Mouse (Mus musculus) liver, postnatal 0 days (tissue): ENCODE measurements at regions not wholly inside any gene's neighbourhood (a gene's known extent, or its start where the extent isn't known, plus 50 kb on each side); places are given as distances from the start of the nearest gene placed in this dataset.

ENCODE experiments used
- CTCF ChIP-seq: sonication (generic); IDR thresholded peaks from 2 replicates; pipeline ENCODE4 v1.5.1; 2016; ENCODE audit warnings: antibody characterized with exemption, low read depth
- EP300 ChIP-seq: IDR thresholded peaks from 2 replicates; pipeline ENCODE4 v1.6.1; 2016; ENCODE audit warnings: antibody characterized with exemption, low read depth, mild to moderate bottlenecking

DNA sequence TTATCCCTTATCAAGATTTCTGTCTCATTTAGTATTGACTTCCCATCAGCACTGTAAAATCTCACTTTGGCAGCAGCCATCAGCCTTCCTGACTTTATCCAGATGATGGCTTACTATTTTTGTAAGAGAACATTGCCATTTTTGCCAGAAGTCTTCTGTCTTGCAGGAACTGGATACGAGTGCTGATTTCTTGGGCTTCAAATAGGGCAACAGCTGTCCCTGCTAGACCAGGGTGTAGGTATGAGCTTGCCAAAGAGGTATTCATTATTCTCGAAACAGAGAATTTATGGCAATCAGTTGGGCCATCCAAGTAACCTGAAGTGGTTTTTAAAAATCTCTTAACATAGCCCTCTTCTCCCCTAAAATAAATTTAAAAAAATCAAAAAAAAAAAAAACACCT, 254.6 kb downstream of the 9330182O14Rik start:
- TF ChIP-seq CTCF: no peak
- no peak for TF ChIP-seq EP300
